Mouse (Mus musculus): ENCODE results near the gene Chrng. TPM values are rescaled to one million over a fixed set of nuclear protein-coding genes. Genes with fewer than 3 reads are reported as not detected.
A peak's percentile ranks its signal among the peaks of the same experiment; 100 is the strongest.

The Chrng gene
- polyA plus RNA-seq, 1 experiment from 2014 or later: 14.3 TPM

- Histone ChIP-seq H3K4me3 (no peak overlapping the region), H3K27ac (no peak overlapping the region), H3K36me3 (no peaks in the 10 kb centered on the region), H3K27me3 (peaks cover 26% of the 10 kb centered on the region), H3K4me2 (no peak overlapping the region), H3K4me1 (0 out of 2 replicates have a peak, but pooled peaks cover 7% of the 10 kb centered on the region), H3K9ac (no peak overlapping the region), H3K9me3 (no peaks in the 10 kb centered on the region)
- WGBS: 57% methylated on average over 1 of the region's 1 CpGs
- ATAC-seq (ENCODE audit: insufficient number of reproducible peaks, low FRiP score, low TSS enrichment, low read depth): no peak
These were observed 2.6 kb upstream of the Chrng start for GRCm38 (mm10) chr1:87201848-87202247.

GRCm38 (mm10) chr1:87203779-87204178 lies 678 bp upstream of the Chrng start:
- Histone ChIP-seq H3K9me3 (no peaks in the 10 kb centered on the region), H3K9ac (no peak overlapping the region), H3K4me3 (no peak overlapping the region), H3K27ac (no peak overlapping the region), H3K27me3 (peaks cover 39% of the 10 kb centered on the region), H3K4me1 (0 out of 2 replicates have a peak, but pooled peaks cover 7% of the 10 kb centered on the region), H3K4me2 (no peak overlapping the region), H3K36me3 (no peaks in the 10 kb centered on the region)
- WGBS: 77% methylated on average over 5 of the region's 5 CpGs
- no peak for ATAC-seq (ENCODE audit: insufficient number of reproducible peaks, low FRiP score, low TSS enrichment, low read depth)

GRCm38 (mm10) chr1:87205038-87205437 lies 581 bp downstream of the Chrng start:
- Histone ChIP-seq H3K27me3 (peaks cover 39% of the 10 kb centered on the region), H3K9me3 (no peaks in the 10 kb centered on the region), H3K27ac (0 out of 2 replicates have a peak overlapping the region, but pooled peaks have one; percentile 17), H3K4me2 (no peak overlapping the region), H3K4me1 (0 out of 2 replicates have a peak, but pooled peaks cover 7% of the 10 kb centered on the region), H3K36me3 (no peaks in the 10 kb centered on the region), H3K4me3 (no peak overlapping the region), H3K9ac (no peak overlapping the region)
- 45% methylated on average over 6 of the region's 6 CpGs for WGBS
- ATAC-seq (ENCODE audit: insufficient number of reproducible peaks, low FRiP score, low TSS enrichment, low read depth): no peak

GRCm38 (mm10) chr1:87205502-87205901 lies 1.0 kb downstream of the Chrng start:
- Histone ChIP-seq H3K4me3 (no peak overlapping the region), H3K27me3 (peaks cover 39% of the 10 kb centered on the region), H3K27ac (0 out of 2 replicates have a peak overlapping the region, but pooled peaks have one; percentile 17), H3K4me2 (0 out of 2 replicates have a peak overlapping the region, but pooled peaks have one; percentile 5), H3K9me3 (no peaks in the 10 kb centered on the region), H3K4me1 (0 out of 2 replicates have a peak, but pooled peaks cover 7% of the 10 kb centered on the region), H3K9ac (no peak overlapping the region), H3K36me3 (no peaks in the 10 kb centered on the region)
- ATAC-seq (ENCODE audit: insufficient number of reproducible peaks, low FRiP score, low TSS enrichment, low read depth): peak; percentile 57
- WGBS: 33% methylated on average over 3 of the region's 3 CpGs

GRCm38 (mm10) chr1:87206339-87206738 lies 1.9 kb downstream of the Chrng start:
- WGBS: 19% methylated on average over 17 of the region's 17 CpGs
- H3K36me3 ChIP-seq: no peaks in the 10 kb centered on the region
- no peak for ATAC-seq (ENCODE audit: insufficient number of reproducible peaks, low FRiP score, low TSS enrichment, low read depth)
- H3K4me1 ChIP-seq: 0 out of 2 replicates have a peak, but pooled peaks cover 7% of the 10 kb centered on the region
- no peak overlapping the region for H3K4me2 ChIP-seq
- peaks cover 39% of the 10 kb centered on the region for H3K27me3 ChIP-seq
- no peak overlapping the region for H3K27ac ChIP-seq
- H3K4me3 ChIP-seq: 0 out of 2 replicates have a peak overlapping the region, but pooled peaks have one; percentile 5
- no peak overlapping the region for H3K9ac ChIP-seq
- H3K9me3 ChIP-seq: no peaks in the 10 kb centered on the region

GRCm38 (mm10) chr1:87211431-87211830 lies 7.0 kb downstream of the Chrng start:
- H3K36me3 ChIP-seq: no peaks in the 10 kb centered on the region
- WGBS: 79% methylated on average over 4 of the region's 4 CpGs
- no peaks in the 10 kb centered on the region for H3K9me3 ChIP-seq
- no peak overlapping the region for H3K9ac ChIP-seq
- H3K27me3 ChIP-seq: peaks cover 17% of the 10 kb centered on the region
- no peak overlapping the region for H3K4me3 ChIP-seq
- H3K4me1 ChIP-seq: peaks cover 23% of the 10 kb centered on the region
- H3K4me2 ChIP-seq: no peak overlapping the region
- ATAC-seq (ENCODE audit: insufficient number of reproducible peaks, low FRiP score, low TSS enrichment, low read depth): no peak
- H3K27ac ChIP-seq: no peak overlapping the region

- no peaks in the 10 kb centered on the region; the same call in 1 of the 2 replicates for H3K27me3 ChIP-seq
- H3K4me1 ChIP-seq: peaks cover 29% of the 10 kb centered on the region
- WGBS: 0% methylated on average over 80 of the region's 99 CpGs
- peaks cover 15% of the 10 kb centered on the region; the same call in 1 of the 2 replicates for H3K36me3 ChIP-seq
- peak within 1 kb of the TSS; percentile 99 for H3K27ac ChIP-seq
- ATAC-seq (ENCODE audit: insufficient number of reproducible peaks, low FRiP score, low TSS enrichment, low read depth): peak; percentile 93
- no peaks in the 10 kb centered on the region for H3K9me3 ChIP-seq
- peak within 1 kb of the TSS; percentile 58 for H3K4me2 ChIP-seq
- H3K4me3 ChIP-seq: peak within 1 kb of the TSS; percentile 85
- peak within 1 kb of the TSS; percentile 93 for H3K9ac ChIP-seq
These were observed 9.6 kb downstream of the Chrng start, which contains the start of gene Eif4e2 for GRCm38 (mm10) chr1:87213735-87214704. TSS of gene Eif4e2 (plus strand) at chr1:87213914.

- peaks cover 29% of the 10 kb centered on the region for H3K4me1 ChIP-seq
- H3K27me3 ChIP-seq: no peaks in the 10 kb centered on the region
- no peaks in the 10 kb centered on the region for H3K9me3 ChIP-seq
- peak overlapping the region; percentile 58 for H3K4me2 ChIP-seq
- WGBS: 13% methylated on average over 4 of the region's 4 CpGs
- H3K9ac ChIP-seq: peak overlapping the region; percentile 93
- peak overlapping the region; percentile 99 for H3K27ac ChIP-seq
- peaks cover 22% of the 10 kb centered on the region for H3K36me3 ChIP-seq
- peak overlapping the region; percentile 85 for H3K4me3 ChIP-seq
- no peak for ATAC-seq (ENCODE audit: insufficient number of reproducible peaks, low FRiP score, low TSS enrichment, low read depth)
These were observed 10.3 kb downstream of the Chrng start for GRCm38 (mm10) chr1:87214748-87215147.

GRCm38 (mm10) chr1:87217938-87218337 lies 13.5 kb downstream of the Chrng start:
- 68% methylated on average over 3 of the region's 3 CpGs for WGBS
- peaks cover 28% of the 10 kb centered on the region for H3K4me1 ChIP-seq
- no peak overlapping the region for H3K4me2 ChIP-seq
- H3K9ac ChIP-seq: no peak overlapping the region
- no peaks in the 10 kb centered on the region for H3K27me3 ChIP-seq
- no peak for ATAC-seq (ENCODE audit: insufficient number of reproducible peaks, low FRiP score, low TSS enrichment, low read depth)
- no peak overlapping the region for H3K4me3 ChIP-seq
- no peaks in the 10 kb centered on the region for H3K9me3 ChIP-seq
- no peak overlapping the region for H3K27ac ChIP-seq
- H3K36me3 ChIP-seq: peaks cover 53% of the 10 kb centered on the region

GRCm38 (mm10) chr1:87225739-87226138 lies 21.3 kb downstream of the Chrng start:
- Histone ChIP-seq H3K4me2 (no peak overlapping the region), H3K27ac (no peak overlapping the region), H3K4me3 (no peak overlapping the region), H3K4me1 (no peaks in the 10 kb centered on the region), H3K27me3 (no peaks in the 10 kb centered on the region), H3K36me3 (peaks cover 94% of the 10 kb centered on the region), H3K9ac (no peak overlapping the region), H3K9me3 (no peaks in the 10 kb centered on the region)
- ATAC-seq (ENCODE audit: insufficient number of reproducible peaks, low FRiP score, low TSS enrichment, low read depth): no peak
- WGBS: 96% methylated on average over 8 of the region's 8 CpGs

- H3K4me2 ChIP-seq: no peak overlapping the region
- peaks cover 93% of the 10 kb centered on the region for H3K36me3 ChIP-seq
- H3K9ac ChIP-seq: no peak overlapping the region
- ATAC-seq (ENCODE audit: insufficient number of reproducible peaks, low FRiP score, low TSS enrichment, low read depth): no peak
- H3K4me1 ChIP-seq: no peaks in the 10 kb centered on the region
- no peak overlapping the region for H3K4me3 ChIP-seq
- 97% methylated on average over 1 of the region's 1 CpGs for whole genome bisulfite sequencing
- H3K27me3 ChIP-seq: no peaks in the 10 kb centered on the region
- no peaks in the 10 kb centered on the region for H3K9me3 ChIP-seq
- H3K27ac ChIP-seq: no peak overlapping the region
These were observed 22.1 kb downstream of the Chrng start for GRCm38 (mm10) chr1:87226409-87227159.
